Mouse (Mus musculus) splenic B cell, adult 2 months (primary cell): ENCODE measurements at regions not wholly inside any gene's neighbourhood (a gene's known extent, or its start where the extent isn't known, plus 50 kb on each side); places are given as distances from the start of the nearest gene placed in this dataset.

ENCODE experiments used
- DNase-seq: peaks from one replicate; pipeline ENCODE4 v3.0.0-alpha.2; 2011; ENCODE audit warnings: low read depth, low spot score
- H3K27me3 ChIP-seq: 2 replicates; pipeline ENCODE4 v1.6.1; 2012; ENCODE audit warnings: mild to moderate bottlenecking, low read length, moderate library complexity, mixed read lengths; ENCODE audit not compliant: control insufficient read depth, poor library complexity, insufficient read depth, severe bottlenecking
- H3K36me3 ChIP-seq: 2 replicates; pipeline ENCODE4 v1.6.1; 2012; ENCODE audit warnings: mild to moderate bottlenecking, low read length, moderate library complexity, mixed read lengths; ENCODE audit not compliant: control insufficient read depth, poor library complexity, insufficient read depth, severe bottlenecking

DNA sequence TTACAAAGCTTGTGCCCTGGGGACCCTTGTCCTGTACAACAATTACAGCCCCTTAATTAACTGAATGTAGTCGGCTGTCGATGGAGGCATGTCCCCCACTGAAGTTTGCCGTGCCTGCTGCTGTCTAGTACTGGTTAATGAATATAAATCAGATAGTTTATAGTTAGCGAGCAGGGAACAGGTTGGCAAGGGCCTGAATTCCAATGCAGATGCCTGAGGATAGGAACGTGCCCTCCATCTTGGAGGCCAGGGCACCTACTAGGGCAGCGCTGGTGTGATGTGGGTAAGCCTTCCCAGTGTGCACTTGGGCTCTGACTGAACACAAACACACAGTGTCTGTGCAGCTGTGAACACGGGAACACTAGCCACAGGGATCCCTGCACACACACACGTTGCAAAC, 108.0 kb upstream of the Lhx1 start:
- Histone ChIP-seq H3K27me3 (no peaks in the 10 kb centered on the region), H3K36me3 (no peaks in the 10 kb centered on the region)
- DNase-seq: no peak

DNA sequence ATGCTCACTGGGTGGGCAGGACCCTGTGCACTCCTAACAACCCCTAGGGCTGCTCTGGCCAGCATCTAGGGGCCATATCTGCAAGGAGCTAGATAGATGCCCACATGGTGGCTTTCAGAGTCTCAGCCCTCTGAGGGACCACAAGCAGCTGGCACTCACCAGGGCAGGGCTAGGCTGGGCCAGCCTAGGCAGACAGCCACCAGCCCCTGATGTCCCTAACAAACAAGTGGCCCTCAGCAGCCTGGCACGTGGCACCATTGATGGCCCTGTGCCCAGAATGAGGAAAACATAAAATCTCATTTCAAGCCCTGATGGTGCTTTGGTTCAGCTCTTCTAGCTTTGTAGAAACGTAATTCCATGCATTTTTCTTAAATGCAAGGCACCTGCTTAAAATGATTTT, 102.8 kb upstream of the Lhx1 start:
- H3K27me3 ChIP-seq: no peaks in the 10 kb centered on the region
- DNase-seq: no peak
- H3K36me3 ChIP-seq: no peaks in the 10 kb centered on the region

DNA sequence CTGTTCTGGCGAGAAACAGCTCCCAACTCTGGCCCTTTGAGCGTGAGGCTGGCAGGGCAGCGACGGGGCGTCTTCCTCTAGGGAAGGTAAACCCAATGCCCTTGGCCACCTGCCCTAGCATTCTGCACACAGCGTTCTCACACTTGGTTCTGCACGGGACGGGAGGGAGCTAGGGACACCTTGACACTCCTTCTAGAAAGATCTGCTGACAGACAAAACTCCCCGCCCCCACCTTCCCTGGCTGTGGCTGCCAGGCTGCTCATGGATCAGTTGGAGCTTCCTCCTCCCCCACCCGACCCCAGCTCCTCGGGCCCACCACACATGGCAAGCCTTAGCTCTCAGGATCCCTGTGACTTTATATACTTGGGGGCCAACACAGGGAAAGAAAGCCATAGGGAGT, 102.3 kb upstream of the Lhx1 start:
- DNase-seq: no peak

DNA sequence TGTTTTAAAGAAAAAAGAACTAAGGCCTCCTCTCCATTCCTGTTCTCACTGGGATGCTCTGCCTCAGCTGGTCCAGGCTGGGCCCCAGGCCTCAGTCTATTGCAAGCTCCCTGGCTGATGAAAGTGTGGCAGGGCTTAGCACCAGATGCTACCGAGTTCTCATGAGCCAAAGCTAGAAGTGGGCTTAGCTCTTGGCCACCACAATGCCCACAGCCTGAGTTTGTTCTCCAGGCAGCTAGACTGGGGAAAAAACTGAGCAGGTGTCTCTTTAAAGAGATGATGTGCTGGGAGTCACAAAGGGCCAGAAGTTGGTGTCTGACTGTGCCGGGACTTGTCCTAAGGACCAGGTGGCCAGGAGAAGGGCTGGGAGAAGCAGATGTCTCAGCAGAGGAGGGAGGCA, 101.9 kb upstream of the Lhx1 start:
- H3K27me3 ChIP-seq: no peaks in the 10 kb centered on the region
- no peak for DNase-seq
- no peaks in the 10 kb centered on the region for H3K36me3 ChIP-seq

More for the DNA sequence above, 102.3 kb upstream of the Lhx1 start:
- Histone ChIP-seq H3K36me3 (no peaks in the 10 kb centered on the region), H3K27me3 (no peaks in the 10 kb centered on the region)

DNA sequence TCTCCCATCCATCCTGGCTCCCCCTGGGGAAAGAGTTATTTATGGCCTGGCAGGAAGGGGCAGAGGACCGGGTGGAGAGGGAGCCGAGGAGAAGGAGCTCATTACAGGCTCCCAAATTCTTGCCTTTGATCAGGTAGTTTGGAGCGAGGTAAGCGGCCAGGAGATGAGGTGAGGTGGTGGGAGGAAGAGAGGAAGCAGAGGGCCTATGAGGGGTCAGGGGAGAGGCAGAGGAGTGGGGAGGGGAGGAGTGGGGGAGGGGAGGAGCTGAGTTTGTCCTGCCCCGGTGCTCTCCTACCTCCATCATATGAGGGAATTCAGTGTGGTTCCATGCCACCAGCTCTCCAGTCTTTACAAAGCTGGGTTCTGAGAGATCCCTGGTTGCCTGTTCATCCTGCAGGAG, 98.8 kb upstream of the Lhx1 start:
- DNase-seq: no peak
- Histone ChIP-seq H3K36me3 (no peaks in the 10 kb centered on the region), H3K27me3 (no peaks in the 10 kb centered on the region)

DNA sequence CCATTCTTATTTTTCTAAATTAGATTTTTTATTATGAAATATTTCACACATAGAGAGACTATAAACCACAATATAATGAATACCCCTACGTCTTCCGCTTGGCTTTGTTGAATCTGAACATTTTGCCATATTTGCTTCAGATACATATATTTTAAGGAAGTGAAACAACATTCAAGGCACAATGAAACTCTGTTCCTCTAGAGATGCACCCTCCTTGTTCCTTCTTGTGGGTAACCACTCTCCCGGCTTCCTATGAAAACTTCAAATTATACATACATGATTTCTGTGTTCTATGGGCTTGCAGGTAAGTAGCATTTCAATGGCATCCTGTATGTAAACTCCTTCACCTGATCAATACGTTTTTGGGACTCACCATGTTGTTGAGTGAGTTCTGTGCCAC, 94.4 kb upstream of the Lhx1 start:
- no peaks in the 10 kb centered on the region for H3K36me3 ChIP-seq
- no peaks in the 10 kb centered on the region for H3K27me3 ChIP-seq
- DNase-seq: peak; percentile 61

DNA sequence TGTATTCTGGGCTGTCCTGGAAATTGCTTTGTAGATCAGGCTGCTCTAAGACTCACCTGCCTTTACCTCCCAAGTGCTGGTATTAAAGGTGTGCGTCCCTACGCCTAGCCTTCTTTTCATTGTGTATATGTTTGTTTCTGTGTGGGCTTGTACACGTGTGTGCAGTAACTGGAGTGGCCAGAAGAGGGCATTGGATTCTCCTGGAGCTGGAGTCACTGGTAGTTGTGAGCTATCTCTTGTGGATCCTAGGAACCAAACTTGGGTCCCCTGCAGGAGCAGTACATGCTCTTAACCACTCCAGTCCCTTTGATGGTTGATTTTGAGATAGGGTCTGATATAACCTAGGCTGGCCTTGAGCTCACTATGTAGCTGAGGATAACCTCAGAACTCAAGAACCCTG, 93.2 kb upstream of the Lhx1 start:
- no peaks in the 10 kb centered on the region for H3K36me3 ChIP-seq
- DNase-seq: peak; percentile 27
- H3K27me3 ChIP-seq: no peaks in the 10 kb centered on the region

DNA sequence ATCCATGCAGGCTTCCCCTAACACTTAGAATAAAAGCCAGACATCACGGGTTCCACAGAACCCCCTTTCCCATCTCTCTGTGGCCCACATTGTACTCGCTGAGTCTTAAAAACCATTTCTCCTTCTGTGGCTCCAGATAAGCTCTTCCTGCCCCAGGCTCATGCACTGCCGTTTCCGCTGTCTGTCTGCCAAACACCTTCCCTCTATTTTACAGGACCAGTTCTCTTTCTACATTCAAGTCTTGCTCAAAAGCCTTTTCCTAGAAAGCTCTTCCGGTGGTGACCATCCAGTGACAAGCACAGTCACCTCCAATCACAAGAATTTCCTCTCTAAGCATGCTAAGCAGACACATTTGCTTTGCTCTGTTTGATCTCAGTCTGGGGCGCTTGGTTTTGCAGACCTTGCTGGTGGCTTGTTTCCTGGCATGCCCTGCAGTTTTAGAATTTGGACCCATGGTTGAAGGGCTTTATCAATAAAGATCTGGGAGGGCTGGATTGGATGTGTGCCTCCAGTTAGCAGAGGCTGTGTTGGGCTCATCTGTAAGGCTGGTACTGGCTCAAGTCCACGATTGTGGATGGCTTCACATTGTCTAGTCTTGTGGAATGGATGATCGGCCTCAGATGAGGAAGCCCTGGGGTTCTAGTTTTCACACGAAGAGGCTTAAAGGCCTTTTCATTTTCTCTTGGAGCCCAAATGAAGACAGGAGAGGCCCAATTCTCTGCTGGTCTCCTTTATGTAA, 87.8 kb upstream of the Lhx1 start:
- Histone ChIP-seq H3K36me3 (no peaks in the 10 kb centered on the region), H3K27me3 (no peaks in the 10 kb centered on the region)
- DNase-seq: no peak

DNA sequence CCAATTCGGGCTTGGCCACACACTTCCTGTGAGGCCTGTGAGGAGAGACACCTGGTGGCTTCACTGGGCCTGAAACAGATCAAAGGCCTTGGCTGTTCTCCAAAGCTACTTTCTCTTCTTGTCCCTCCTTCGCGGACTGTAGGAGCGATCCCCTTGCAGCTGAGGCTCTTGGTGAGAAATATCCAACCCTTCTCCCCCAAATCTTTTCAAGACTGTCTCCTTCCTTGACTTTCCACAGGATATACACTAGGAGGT, 86.2 kb upstream of the Lhx1 start:
- Histone ChIP-seq H3K36me3 (no peaks in the 10 kb centered on the region), H3K27me3 (no peaks in the 10 kb centered on the region)
- peak; percentile 11 for DNase-seq

DNA sequence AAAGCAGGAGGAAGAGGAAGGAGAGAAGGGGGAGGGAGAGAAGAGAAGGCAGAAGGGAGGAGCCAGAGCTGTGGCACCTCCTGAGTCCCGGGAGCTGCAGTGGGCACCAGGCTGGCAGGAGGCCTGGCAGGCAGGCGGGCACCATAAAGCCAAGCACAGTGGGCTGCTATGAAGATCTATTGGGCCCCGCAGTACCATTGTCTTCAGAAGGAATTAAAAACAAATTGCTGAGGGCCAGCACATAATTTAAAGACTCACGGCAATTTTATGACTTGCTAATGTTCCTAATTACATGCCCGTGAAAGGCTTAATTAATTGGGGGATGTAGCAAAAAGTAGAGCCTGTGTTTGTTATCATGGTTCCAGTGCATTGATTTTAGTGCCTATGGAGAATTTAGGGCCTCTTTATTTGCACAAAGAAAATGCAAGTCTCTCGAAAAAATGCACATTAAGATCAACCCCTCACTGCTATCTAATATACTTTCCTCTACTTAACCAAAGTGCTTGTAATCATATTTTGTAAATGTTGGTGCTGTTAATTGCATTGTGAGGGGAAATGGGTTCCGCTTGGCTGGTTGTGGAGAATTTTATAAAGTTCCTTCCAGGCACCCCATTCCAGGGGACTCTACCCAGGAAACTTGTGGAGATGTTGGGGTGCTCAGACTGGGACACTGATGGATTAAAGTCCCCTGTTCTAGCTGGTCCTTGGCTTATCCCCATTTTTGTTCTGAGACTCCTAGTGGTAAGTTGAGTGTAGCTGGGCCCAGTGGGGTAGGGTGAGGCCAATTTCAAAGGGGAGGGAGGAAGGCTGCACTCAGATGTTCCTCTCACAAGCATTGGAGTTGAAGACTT, 85.7 kb upstream of the Lhx1 start:
- no peaks in the 10 kb centered on the region for H3K27me3 ChIP-seq
- H3K36me3 ChIP-seq: no peaks in the 10 kb centered on the region
- DNase-seq: no peak

DNA sequence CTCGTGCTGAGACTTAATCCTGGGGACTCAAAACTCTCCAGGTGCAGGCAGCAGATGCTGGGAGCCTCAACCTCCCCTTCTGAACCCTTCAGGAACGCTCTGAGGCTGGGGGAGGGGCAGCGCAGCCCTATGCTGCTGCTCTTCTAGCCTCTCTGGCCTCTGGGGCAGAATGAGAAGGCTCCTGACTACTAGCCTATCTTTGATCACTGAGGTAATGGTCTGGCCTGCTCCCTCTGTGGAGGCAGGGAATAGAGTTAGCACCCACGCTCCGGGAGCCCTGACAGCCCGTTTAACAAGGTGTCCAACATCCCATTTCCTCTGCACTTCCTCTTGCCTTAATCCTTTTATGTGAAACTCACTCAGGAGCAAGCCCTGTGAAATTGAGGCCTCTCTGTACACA, 79.4 kb upstream of the Lhx1 start:
- no peak for DNase-seq
- Histone ChIP-seq H3K27me3 (no peaks in the 10 kb centered on the region), H3K36me3 (no peaks in the 10 kb centered on the region)

DNA sequence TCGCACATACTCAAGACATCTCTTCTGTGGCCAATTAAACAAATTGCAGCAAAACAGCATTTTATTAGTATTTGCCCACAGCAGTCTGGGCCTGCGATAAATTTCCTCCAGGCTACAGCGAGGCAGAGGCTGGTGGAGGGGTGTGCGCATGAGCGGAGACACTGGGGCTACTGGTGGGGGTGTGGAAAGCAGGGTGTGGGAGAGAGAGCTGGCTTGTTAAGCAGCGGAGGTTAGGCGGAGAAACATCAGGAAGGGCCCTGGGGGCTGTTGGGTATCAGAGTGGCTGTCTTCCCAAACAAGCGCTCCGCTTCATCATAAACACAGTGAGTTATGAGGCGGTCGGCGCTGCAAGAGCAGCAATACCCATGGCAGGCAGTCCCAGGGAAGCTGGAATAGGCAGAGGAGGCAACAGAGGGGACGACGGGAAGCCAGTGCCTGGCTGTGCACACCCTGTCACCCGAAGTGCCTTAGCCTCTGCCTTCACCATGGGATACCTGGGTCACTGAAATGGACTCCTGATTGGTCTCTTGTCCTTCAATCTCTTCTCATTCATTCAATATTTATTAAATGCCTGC, 74.0 kb upstream of the Lhx1 start:
- no peaks in the 10 kb centered on the region for H3K27me3 ChIP-seq
- no peak for DNase-seq
- no peaks in the 10 kb centered on the region for H3K36me3 ChIP-seq

DNA sequence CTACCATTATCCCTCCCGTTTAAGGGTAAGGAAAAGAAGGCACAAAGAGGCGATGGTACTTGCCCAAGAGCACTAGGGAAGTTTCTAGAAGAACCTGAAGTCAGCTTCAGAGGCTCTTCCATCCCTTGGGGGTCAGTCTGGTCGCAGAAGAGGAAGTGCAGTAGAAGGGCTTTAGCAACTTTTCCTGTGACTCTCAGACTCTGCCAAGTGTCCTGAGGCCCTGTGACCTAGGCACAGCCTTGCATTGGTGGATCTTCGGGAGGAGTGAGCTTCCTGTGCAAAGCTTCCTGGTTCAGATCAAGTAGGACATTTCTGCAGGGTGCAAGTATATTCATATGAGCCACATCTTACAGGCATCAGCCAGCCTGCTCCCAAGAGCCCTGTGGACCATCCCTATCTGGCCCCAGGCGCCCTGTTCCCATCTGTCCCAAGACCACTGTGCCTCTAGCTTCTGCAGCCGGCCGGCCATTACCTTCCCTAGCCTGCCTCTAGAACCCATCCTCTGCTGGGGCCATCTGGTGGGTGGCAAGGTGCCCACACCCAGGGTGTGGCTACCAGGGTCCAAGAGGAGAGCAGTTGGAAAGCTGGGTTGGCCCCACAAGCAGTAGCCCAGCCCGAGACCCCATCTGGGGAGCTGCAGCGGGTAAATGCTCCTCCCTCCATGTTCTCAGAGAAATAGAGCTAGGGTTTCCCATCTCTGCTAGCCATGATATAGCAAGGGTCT, 72.4 kb upstream of the Lhx1 start:
- no peak for DNase-seq
- H3K27me3 ChIP-seq: no peaks in the 10 kb centered on the region
- H3K36me3 ChIP-seq: no peaks in the 10 kb centered on the region

DNA sequence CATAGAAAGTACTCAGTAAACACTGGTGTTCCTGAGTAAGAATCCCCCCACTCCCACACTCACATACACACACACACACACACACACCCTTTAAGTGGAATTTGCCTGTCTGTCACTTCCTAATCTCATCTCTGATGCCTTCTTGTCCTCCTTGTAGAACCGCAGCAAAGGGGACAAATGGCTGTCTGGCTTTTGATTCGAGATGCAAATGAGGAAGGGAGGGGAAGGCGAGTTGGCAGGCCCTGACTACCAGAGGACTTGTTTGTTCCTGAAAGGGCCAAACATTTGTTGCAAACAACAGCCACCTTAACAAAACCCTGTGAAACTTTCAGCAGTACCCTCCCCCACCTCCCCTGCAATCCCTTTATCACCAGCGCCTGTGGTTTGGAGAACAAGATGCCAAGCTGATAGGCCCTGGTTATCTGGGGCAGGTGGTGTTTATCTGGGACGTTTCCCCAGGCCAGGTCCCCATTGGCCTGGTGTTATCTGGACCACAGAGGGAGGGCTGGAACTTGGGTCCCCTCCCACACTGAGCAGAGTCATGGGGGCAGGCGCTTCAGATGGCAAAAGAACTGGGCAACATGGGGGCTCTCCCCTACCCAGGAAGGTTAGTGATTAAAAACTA, 67.5 kb upstream of the Lhx1 start:
- Histone ChIP-seq H3K36me3 (no peaks in the 10 kb centered on the region), H3K27me3 (no peaks in the 10 kb centered on the region)
- DNase-seq: no peak

DNA sequence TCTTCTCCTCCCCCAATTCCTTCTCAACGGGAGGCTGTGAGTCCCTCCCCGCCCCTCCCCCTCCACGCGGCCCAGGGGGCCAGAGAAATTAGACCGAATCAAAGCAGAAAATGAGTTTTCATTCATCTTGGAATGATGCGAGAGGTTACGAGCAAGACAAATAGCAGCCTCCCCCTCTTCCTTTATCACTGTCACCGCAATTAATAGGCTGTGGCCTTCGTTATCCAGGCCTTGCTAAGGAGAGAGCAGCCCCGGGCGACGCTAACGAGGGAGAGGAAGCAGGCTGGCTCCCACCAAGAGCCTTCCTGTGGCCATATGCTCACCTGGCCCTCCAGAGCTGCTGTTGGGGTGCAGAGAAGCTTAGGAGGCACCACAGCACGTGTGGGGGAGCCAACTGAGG, 61.8 kb upstream of the Lhx1 start:
- Histone ChIP-seq H3K36me3 (no peaks in the 10 kb centered on the region), H3K27me3 (no peaks in the 10 kb centered on the region; the same call in 1 of the 2 replicates)
- no peak for DNase-seq
